Comparison of ENCODE assay signal across 25 mouse cellular contexts in genomic region chr3:58128059-58128458, GRCm38 (mm10).
DNase-seq lines count a peak whose midpoint lies in the region; ATAC-seq and TF ChIP-seq lines count a peak whose summit lies in the region.
"Had no signal": no experiment of that assay in that cellular context is flagged by ENCODE, and none has a peak within 500 bp of the region (broad histone marks: within the 10 kb centered on the region; RNA-seq: fewer than 3 reads in every experiment).

No protein-coding gene starts in this region.

- H3K4me2 ChIP-seq in kidney, postnatal 0 days (ENCODE audit: low read length), result no peak overlapping the region
- no peak overlapping the region for H3K4me2 ChIP-seq in midbrain, embryonic 16.5 days (ENCODE audit: low read length)
- H3K4me2 ChIP-seq in midbrain, embryonic 15.5 days, result no peak overlapping the region
- H3K4me2 ChIP-seq: embryonic facial prominence, embryonic 12.5 days; embryonic facial prominence, embryonic 15.5 days; heart, embryonic 11.5 days; heart, embryonic 15.5 days; hindbrain, embryonic 13.5 days had no signal

- no peak for DNase-seq in kidney, postnatal 0 days (ENCODE audit: low spot score)
- no peak for DNase-seq in kidney, adult 9 months
- peak; percentile 63 for DNase-seq in yolk sac, embryonic 10.5 days (ENCODE audit: low spot score)
- no peak for DNase-seq in layer of hippocampus, postnatal 10 days (ENCODE audit: low spot score in 2 of 2)
- DNase-seq: adrenal gland, postnatal 10 days; adrenal gland, postnatal 36 days; cerebellum, adult 18-20 months; cerebellum, adult 9-10 months; cerebellum, postnatal 25 days; forebrain, postnatal 0 days; gastrocnemius, adult 2 months; gastrocnemius, postnatal 14 days; heart, adult 11 months; heart, postnatal 10 days; heart, postnatal 36 days had no signal

- no peak overlapping the region for H3K9ac ChIP-seq in kidney, postnatal 0 days (ENCODE audit: low read depth, low read length)
- H3K9ac ChIP-seq in midbrain, embryonic 16.5 days (ENCODE audit: low read depth, low read length), result no peak overlapping the region
- no peak overlapping the region for H3K9ac ChIP-seq in midbrain, embryonic 15.5 days
- H3K9ac ChIP-seq: embryonic facial prominence, embryonic 12.5 days; embryonic facial prominence, embryonic 15.5 days; forebrain, postnatal 0 days; heart, embryonic 15.5 days; hindbrain, embryonic 13.5 days had no signal

- WGBS in kidney, postnatal 0 days, result 78% methylated on average over 8 of the region's 8 CpGs
- WGBS in midbrain, embryonic 16.5 days, result 35% methylated on average over 8 of the region's 8 CpGs
- 38% methylated on average over 8 of the region's 8 CpGs for WGBS in midbrain, embryonic 15.5 days

- TF ChIP-seq CTCF in kidney, postnatal 0 days (IDR thresholded peaks at IDR 0.05; ENCODE audit: low read depth), result no peak

- ATAC-seq in kidney, postnatal 0 days (replicated peaks; ENCODE audit: low FRiP score, low read depth), result peak; percentile 33; the same call in 1 of the 2 replicates
- 0 out of 2 replicates have a peak, but pooled peaks have one; percentile 39 for ATAC-seq in midbrain, embryonic 16.5 days
- ATAC-seq in midbrain, embryonic 15.5 days (replicated peaks), result no peak
- ATAC-seq: forebrain, embryonic 14.5 days; forebrain, postnatal 0 days; hindbrain, embryonic 16.5 days had no signal

- no peaks in the 10 kb centered on the region for H3K9me3 ChIP-seq in kidney, postnatal 0 days (replicated peaks; ENCODE audit: low read length)
- H3K9me3 ChIP-seq in midbrain, embryonic 16.5 days (replicated peaks; ENCODE audit: control insufficient read depth, low read length, poor library complexity, severe bottlenecking), result no peaks in the 10 kb centered on the region
- H3K9me3 ChIP-seq in midbrain, embryonic 15.5 days, result no peaks in the 10 kb centered on the region
- H3K9me3 ChIP-seq: embryonic facial prominence, embryonic 12.5 days; embryonic facial prominence, embryonic 15.5 days; heart, embryonic 15.5 days; hindbrain, embryonic 10.5 days; hindbrain, embryonic 13.5 days had no signal

- no peaks in the 10 kb centered on the region for H3K27me3 ChIP-seq in kidney, postnatal 0 days (ENCODE audit: insufficient read depth, low read length)
- no peaks in the 10 kb centered on the region for H3K27me3 ChIP-seq in midbrain, embryonic 16.5 days (ENCODE audit: control insufficient read depth, insufficient read depth, low read depth, low read length)
- no peaks in the 10 kb centered on the region for H3K27me3 ChIP-seq in midbrain, embryonic 15.5 days (replicated peaks)
- H3K27me3 ChIP-seq: embryonic facial prominence, embryonic 12.5 days; embryonic facial prominence, embryonic 15.5 days; heart, embryonic 15.5 days; hindbrain, embryonic 13.5 days had no signal

- H3K27ac ChIP-seq in kidney, postnatal 0 days, result no peak overlapping the region
- H3K27ac ChIP-seq in midbrain, embryonic 16.5 days (ENCODE audit: low read length), result no peak overlapping the region
- H3K27ac ChIP-seq in midbrain, embryonic 15.5 days, result no peak overlapping the region
- H3K27ac ChIP-seq: embryonic facial prominence, embryonic 12.5 days; embryonic facial prominence, embryonic 15.5 days; gastrocnemius, adult 2 months; heart, embryonic 15.5 days; hindbrain, embryonic 10.5 days; hindbrain, embryonic 13.5 days had no signal

- no peaks in the 10 kb centered on the region for H3K4me1 ChIP-seq in kidney, postnatal 0 days (replicated peaks; ENCODE audit: insufficient read depth, low read length)
- H3K4me1 ChIP-seq in midbrain, embryonic 16.5 days (ENCODE audit: control insufficient read depth, insufficient read depth, low read length), result no peaks in the 10 kb centered on the region
- H3K4me1 ChIP-seq in midbrain, embryonic 15.5 days, result no peaks in the 10 kb centered on the region
- H3K4me1 ChIP-seq: embryonic facial prominence, embryonic 12.5 days; heart, embryonic 15.5 days; hindbrain, embryonic 10.5 days; hindbrain, embryonic 13.5 days had no signal

- no peak overlapping the region for H3K4me3 ChIP-seq in kidney, postnatal 0 days (replicated peaks; ENCODE audit: low read depth, low read length)
- H3K4me3 ChIP-seq in midbrain, embryonic 16.5 days (ENCODE audit: low read depth, low read length), result no peak overlapping the region
- H3K4me3 ChIP-seq in midbrain, embryonic 15.5 days, result no peak overlapping the region
- H3K4me3 ChIP-seq: embryonic facial prominence, embryonic 12.5 days; embryonic facial prominence, embryonic 15.5 days; gastrocnemius, adult 2 months; heart, embryonic 15.5 days; hindbrain, embryonic 10.5 days; hindbrain, embryonic 13.5 days had no signal

- no peaks in the 10 kb centered on the region for H3K36me3 ChIP-seq in kidney, postnatal 0 days (ENCODE audit: insufficient read depth, low read length)
- no peaks in the 10 kb centered on the region for H3K36me3 ChIP-seq in midbrain, embryonic 16.5 days (ENCODE audit: control insufficient read depth, insufficient read depth, low read length)
- H3K36me3 ChIP-seq in midbrain, embryonic 15.5 days (replicated peaks), result no peaks in the 10 kb centered on the region
- H3K36me3 ChIP-seq: embryonic facial prominence, embryonic 12.5 days; embryonic facial prominence, embryonic 15.5 days; heart, embryonic 15.5 days; hindbrain, embryonic 10.5 days; hindbrain, embryonic 13.5 days had no signal
